Mouse (Mus musculus): ENCODE results near the gene Fam120b.
A peak's percentile ranks its signal among the peaks of the same experiment; 100 is the strongest.

Gene Fam120b

DNA sequence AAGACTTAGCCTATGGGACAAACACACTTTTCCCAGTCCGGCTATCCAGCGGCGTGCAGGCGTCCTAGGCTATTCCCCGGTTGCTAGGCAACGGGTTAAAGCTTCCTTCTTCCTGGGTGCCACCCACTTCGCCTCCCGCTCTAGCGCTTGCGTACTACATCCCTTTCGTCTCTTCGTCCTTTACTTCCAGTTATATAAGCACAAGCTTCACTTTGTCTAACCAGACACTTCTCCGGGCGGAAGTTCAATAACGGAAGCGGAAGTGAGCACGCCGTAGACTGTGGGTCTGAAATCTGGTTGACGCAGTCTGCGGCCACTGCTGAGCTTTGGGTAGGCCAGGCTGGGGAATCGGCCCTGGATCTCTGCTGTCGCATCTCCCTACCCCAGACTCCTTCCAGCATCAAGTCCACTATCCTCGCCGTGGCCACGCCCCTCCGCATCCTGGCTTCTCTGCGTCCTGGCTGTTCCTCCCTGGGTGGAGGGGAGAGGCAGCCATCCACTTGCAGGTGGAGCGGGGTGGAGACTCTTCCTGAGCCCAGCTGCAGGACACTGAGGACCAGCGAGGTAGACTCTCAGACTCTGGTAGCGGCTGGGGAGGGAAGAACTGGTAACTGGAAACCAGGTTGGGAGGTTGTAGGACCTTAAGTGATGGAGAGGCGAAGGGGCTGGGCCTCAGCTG is at the start of gene Fam120b:
TSS of gene Fam120b (plus strand) at position 206 of the 679 bp plus-strand sequence.
- DNase-seq (ENCODE audit: low spot score in 2 of 2), result peak; percentile 83 to 89

DNA sequence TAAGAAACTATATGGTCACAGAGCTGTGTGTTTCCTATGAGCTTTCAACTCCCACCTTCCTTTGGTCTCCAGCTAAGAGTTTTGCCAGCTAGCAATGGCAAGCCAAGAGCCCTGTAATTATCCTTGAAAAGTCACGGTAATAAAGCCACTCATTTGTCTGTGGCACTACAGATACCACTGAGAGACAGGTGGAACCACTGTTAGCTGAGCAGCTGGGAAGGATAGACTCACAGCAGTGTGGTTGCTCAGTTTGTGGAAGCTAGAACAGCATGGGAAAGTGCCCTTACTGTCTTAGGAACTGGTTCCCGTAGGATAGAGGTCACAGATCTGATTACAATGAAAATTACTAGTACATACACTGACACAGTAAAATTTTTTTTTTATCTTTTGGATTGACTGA is 45.9 kb upstream of the Fam120b start:
- DNase-seq (ENCODE audit: low spot score in 2 of 2), result no peak

- DNase-seq (ENCODE audit: low spot score in 2 of 2), result no peak
Measured at GRCm38 (mm10) chr17:15352869-15353610, 43.0 kb upstream of the Fam120b start.

- no peak for DNase-seq (ENCODE audit: low spot score in 2 of 2)
Measured at GRCm38 (mm10) chr17:15354006-15354405, 42.0 kb upstream of the Fam120b start.

DNA sequence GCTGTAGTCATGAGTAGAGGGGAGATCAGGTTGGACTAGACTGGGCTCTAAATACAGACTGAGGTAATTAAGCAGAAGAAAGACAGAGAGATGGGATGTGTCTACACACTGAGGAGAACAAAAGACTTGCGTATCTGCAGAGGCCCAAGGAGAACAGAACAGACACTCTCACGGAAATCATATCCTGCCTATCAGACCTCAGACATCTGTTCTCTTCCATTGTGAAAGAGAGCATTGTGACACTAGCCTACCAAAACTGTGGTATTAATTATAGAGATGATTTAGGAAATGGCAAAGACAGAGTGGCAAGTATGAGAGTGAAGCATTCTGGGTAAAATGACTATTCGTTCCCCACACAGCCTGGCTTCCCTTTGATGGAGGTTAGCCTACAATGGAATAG is 40.9 kb upstream of the Fam120b start:
- DNase-seq (ENCODE audit: low spot score in 2 of 2), result no peak

DNA sequence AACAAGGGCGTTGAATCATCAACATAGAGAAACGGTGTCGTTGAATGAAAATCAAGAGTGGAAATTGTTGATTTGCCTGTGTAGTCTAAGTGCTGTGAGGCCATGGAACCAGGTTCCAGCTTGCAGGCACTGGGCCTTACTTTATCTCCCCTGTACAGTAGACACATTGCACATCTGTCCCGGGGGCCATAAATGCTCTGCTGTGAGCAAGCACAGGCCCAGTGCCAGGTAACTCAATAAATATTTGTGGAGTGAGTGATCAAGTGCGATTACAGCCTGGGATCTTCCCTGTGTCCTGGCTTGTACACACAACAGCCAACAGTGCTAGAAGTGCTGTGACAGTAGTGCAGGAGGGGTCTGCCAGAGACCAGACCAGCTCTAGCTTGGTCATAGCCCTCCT is 39.5 kb upstream of the Fam120b start:
- DNase-seq (ENCODE audit: low spot score in 2 of 2), result no peak

DNA sequence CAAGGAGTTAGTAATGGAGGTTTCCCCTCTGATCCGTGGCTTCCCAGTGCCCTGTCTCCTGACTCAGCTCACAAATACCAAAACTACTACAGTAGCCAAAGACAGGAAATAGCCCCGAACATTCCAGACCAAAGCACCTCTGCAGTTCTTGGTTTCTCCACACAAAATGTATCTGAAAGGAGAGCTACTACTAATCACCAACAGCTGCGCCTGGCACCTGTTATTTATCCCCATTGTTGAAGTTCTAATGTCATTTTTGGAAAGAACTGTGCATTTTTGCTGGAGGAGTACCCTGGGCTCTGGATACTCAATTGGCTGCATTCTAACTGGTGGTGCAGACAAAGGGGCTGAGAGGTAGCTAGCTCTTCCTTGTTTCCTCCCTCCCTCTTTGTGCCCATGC is 38.9 kb upstream of the Fam120b start:
- no peak for DNase-seq (ENCODE audit: low spot score in 2 of 2)

- DNase-seq (ENCODE audit: low spot score in 2 of 2), result no peak
Measured at GRCm38 (mm10) chr17:15363656-15364055, 32.3 kb upstream of the Fam120b start.

DNA sequence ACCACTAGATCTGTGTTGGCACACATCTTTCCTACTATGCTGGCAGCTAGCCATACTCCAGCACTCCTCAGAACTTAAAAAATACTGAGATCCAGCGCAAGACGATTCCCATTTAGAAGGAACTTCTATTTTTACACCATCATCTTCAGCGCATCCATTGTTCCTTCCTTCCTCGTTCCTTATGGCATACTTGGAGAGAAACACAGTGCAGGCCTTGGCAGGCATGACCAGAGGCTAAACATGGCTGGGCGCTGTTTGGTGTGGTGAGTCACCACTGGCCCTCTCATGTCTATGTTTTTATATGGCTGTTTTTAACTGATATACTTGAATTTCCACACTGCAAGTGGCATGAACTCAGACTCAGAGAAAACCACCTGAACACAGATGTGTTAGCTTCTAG is 30.4 kb upstream of the Fam120b start:
- DNase-seq (ENCODE audit: low spot score in 2 of 2), result no peak

- DNase-seq (ENCODE audit: low spot score in 2 of 2), result no peak
Measured at GRCm38 (mm10) chr17:15370401-15370800, 25.6 kb upstream of the Fam120b start.

GRCm38 (mm10) chr17:15371967-15372835 is 23.8 kb upstream of the Fam120b start:
- DNase-seq (ENCODE audit: low spot score in 2 of 2), result no peak

DNA sequence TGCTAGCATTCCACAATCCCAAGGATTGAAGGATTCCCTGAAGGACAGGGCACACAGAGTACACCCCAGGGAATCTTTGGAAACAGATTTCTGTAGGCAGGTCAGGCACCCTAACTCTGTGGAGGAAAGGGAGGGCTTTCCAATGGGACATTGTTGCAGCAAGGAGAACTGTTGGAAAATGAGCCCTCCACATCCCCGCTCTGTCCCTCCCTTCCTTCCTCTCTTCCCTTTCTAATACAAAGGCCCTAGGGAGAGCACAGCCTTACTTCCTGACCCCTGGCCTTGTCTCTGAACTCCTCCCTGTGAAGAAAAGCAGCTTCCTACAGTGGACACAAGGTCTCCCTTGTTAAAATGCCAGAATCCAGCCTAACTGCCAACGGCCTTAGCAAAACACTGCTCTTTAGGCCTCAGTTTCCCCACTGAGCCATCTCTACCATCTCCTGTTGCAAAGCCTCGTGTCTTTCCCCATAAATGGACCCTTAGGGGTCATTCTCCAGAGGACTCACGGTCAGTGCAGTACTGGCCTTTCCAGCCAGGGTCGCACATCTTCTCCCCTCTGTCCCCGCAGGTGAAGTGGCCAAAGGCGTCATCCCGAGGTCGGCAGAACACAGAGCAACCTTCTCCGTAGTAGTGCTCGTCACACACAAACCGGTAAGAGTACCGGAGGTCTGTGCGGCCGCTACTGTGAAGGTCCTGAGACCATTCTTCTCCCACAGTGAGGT is 22.9 kb upstream of the Fam120b start:
- no peak for DNase-seq (ENCODE audit: low spot score in 2 of 2)

DNA sequence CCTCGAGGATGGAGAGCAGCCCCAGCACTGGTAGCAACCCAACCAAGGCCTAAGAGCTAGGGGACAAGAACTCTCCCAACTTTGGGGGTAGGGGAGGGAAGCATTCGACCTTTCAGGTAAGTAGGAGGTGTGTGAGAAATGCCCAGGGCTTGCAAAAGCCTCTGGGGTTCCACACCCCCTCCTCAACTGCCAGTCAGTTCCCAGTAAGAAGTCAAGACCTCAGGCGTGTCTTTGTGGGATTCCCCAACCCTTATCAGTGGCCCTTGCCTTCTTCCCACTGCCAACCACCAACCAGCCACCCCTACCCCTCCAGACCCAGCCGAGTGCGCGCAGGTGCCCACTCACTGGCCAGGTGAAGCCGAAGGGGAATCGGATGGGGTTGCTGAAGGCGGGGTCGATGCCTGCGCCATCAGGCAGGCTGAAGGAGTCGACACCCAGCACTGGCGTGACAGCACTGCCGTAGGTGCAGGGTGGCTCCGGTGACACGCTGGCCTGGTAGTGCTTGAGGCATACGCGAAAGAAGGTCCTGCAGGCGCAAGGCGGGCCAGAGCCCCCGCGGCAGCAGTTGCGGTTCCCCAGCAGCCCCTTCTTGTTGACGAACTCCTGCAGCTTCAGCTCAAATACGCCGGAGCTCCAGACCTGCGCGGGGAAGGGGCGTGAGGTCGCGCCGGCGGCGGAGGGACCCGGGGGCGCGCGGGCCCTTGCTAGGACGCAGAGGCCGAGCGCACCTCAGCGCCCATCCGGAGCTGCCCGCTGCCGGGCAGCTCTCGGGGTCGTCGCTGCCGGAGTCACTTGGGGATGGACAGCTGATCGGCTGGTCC is 21.5 kb upstream of the Fam120b start:
- no peak for DNase-seq (ENCODE audit: low spot score in 2 of 2)

DNA sequence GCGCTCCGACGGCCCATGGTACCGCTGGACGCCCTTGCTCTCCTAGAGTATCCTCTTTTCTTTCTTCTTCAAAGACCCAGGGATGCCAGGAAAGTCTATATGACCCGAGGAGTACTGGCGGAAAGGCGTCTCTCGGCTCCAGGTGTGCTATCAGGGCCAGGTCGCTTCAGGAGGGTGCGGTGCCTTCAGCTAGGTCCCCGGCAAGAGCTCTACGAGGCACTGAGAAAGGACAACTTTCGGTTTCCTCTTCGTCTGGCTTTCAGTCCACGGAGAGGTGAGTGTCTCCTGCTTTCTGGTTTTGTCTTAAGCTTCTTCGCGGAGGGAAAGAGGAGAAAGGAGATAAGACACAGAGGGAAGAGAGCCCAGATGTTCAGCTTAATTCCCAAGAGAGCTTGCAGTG is 20.8 kb upstream of the Fam120b start:
- no peak for DNase-seq (ENCODE audit: low spot score in 2 of 2)

- DNase-seq (ENCODE audit: low spot score in 2 of 2), result peak; percentile 57 to 58
Measured at GRCm38 (mm10) chr17:15375701-15376493, 20.1 kb upstream of the Fam120b start.

GRCm38 (mm10) chr17:15376494-15377181 is 19.4 kb upstream of the Fam120b start, which contains the start of gene Dll1:
TSS of gene Dll1 (minus strand) at chr17:15376872.
- DNase-seq (ENCODE audit: low spot score in 2 of 2), result no peak

DNA sequence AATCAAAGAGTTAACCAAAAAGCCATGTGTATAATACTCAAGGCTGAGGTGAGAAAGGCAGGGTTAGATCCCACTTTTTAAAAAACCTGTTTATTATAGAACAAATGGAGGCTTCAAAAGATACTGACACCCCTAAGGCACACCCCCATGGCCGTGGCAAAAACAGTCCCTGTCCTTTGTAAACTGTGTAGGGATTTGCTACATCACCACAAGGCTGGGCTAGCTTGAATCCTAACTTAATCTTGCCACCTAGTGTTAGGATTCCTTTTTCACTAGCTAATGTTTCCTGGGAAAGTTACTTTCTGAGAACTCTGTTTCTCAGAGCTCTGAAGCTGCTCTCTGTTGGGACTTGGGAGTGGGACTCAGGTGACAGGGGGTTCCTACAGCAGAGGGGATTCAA is 18.1 kb upstream of the Fam120b start:
- no peak for DNase-seq (ENCODE audit: low spot score in 2 of 2)

DNA sequence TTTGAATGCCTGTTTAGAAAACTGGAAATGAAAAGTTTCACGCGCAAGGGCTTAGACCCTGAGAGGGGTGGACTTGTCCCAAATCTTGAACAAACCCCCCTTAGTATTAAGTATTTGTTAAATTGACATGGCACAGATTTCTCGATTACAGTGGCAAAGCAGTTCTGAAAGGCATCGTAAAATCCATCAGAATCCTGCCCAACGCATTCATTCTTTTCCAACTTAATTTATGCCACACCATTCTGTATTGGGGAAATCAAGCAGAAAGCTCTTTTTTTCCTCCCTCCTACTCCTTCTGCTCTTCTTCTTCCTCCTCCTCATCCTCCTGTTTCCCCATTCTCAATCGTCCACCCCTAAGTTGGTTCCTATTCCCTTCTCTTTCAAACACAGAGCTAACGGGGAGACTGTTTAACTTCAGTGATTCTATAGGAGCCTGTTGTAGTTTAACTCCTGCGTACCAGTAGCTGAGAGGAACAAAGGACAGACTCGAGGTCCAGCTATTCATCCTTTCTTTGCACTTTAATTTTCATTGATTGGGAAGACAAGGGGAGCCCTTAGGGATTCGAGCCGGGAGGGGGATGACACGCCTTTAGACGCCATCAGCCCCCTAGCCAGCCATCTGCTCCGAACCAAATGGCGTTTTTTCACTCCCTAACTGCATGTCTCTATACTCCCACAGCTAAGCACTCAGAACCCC is 17.4 kb upstream of the Fam120b start:
- no peak for DNase-seq (ENCODE audit: low spot score in 2 of 2)

Data from frontal cortex, postnatal 14 days (tissue).